ENCODE assay signal across 8 mouse cellular contexts in the genomic region with DNA sequence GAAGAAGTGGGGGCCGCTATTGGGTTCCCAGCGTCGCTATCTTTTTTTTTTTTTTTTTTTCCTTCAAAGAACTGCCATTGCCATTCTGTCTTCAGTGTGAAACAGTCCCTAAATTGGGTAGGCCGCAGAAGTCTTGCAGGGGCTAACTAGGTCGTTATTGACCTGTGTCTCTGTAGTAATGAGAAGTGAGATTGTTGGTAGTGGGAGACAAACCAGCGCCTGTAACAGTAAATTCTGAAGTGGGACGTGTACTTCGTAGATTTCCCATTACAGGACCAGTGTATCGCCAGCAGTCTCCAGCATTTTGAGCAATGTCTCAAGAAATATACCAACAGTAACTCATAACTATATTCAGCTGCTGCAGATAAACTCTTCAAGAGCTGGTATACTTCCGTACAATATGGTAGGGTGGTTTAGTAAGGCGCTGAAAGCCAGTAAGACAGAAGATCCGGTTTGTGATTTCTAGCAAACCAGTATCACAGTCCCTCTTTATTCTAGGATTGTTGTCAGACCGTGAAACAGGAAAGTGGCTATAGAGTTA. TPM values are rescaled to one million over a fixed set of nuclear protein-coding genes. Genes with fewer than 3 reads are reported as not detected.
DNase-seq lines count a peak whose midpoint lies in the region; ATAC-seq and TF ChIP-seq lines count a peak whose summit lies in the region.

No protein-coding gene starts in this region.

- peak overlapping the region; percentile 99 for H3K4me3 ChIP-seq in lung, embryonic 15.5 days
- H3K4me3 ChIP-seq in bone marrow macrophage, adult 2 months (ENCODE audit: insufficient read depth, low read length): peak overlapping the region; percentile 99
- H3K4me3 ChIP-seq in hindbrain, embryonic 11.5 days (ENCODE audit: low read depth, low read length): peak overlapping the region; percentile 100
- H3K4me3 ChIP-seq in midbrain, embryonic 13.5 days (replicated peaks): peak overlapping the region; percentile 100

- no peaks in the 10 kb centered on the region for H3K27me3 ChIP-seq in lung, embryonic 15.5 days
- H3K27me3 ChIP-seq in hindbrain, embryonic 11.5 days (ENCODE audit: control insufficient read depth, insufficient read depth, low read length): no peaks in the 10 kb centered on the region
- H3K27me3 ChIP-seq in midbrain, embryonic 13.5 days: no peaks in the 10 kb centered on the region

- peak overlapping the region; percentile 100 for H3K9ac ChIP-seq in lung, embryonic 15.5 days
- H3K9ac ChIP-seq in hindbrain, embryonic 11.5 days (ENCODE audit: low read depth, low read length): peak overlapping the region; percentile 98
- H3K9ac ChIP-seq in midbrain, embryonic 13.5 days (replicated peaks): peak overlapping the region; percentile 99

- ATAC-seq in lung, embryonic 15.5 days (ENCODE audit: borderline replicate concordance, extremely low read depth, low FRiP score, low TSS enrichment): no peak; the same call in 1 of the 2 replicates
- ATAC-seq in hindbrain, embryonic 11.5 days (ENCODE audit: low FRiP score): no peak
- ATAC-seq in midbrain, embryonic 13.5 days: no peak; the same call in none of the 2 replicates

- DNase-seq in lung, postnatal 36 days: no peak
- no peak for DNase-seq in hindbrain, embryonic 11.5 days (ENCODE audit: low spot score)
- no peak for DNase-seq in right cerebral cortex, postnatal 36 days (ENCODE audit: low spot score in 2 of 2)
- no peak for DNase-seq in gastrocnemius, postnatal 14 days
- DNase-seq in frontal cortex, postnatal 14 days (ENCODE audit: low spot score in 2 of 2): no peak

- no peaks in the 10 kb centered on the region for H3K9me3 ChIP-seq in lung, embryonic 15.5 days
- H3K9me3 ChIP-seq in hindbrain, embryonic 11.5 days (ENCODE audit: control insufficient read depth, low read length): no peaks in the 10 kb centered on the region
- H3K9me3 ChIP-seq in midbrain, embryonic 13.5 days: no peaks in the 10 kb centered on the region

- no peak for TF ChIP-seq CTCF in bone marrow macrophage, adult 2 months (IDR thresholded peaks at IDR 0.05; ENCODE audit: low read depth, low read length)

- no peak for TF ChIP-seq POLR2A in bone marrow macrophage, adult 2 months (IDR thresholded peaks at IDR 0.05; ENCODE audit: borderline replicate concordance, low read depth, low read length)

- peaks cover 18% of the 10 kb centered on the region for H3K36me3 ChIP-seq in lung, embryonic 15.5 days
- H3K36me3 ChIP-seq in hindbrain, embryonic 11.5 days (ENCODE audit: control insufficient read depth, insufficient read depth, low read length): no peaks in the 10 kb centered on the region
- H3K36me3 ChIP-seq in midbrain, embryonic 13.5 days: peaks cover 12% of the 10 kb centered on the region

- H3K4me2 ChIP-seq in lung, embryonic 15.5 days: peak overlapping the region; percentile 71
- H3K4me2 ChIP-seq in hindbrain, embryonic 11.5 days (replicated peaks; ENCODE audit: low read depth, low read length): peak overlapping the region; percentile 69
- H3K4me2 ChIP-seq in midbrain, embryonic 13.5 days (replicated peaks): peak overlapping the region; percentile 90

- WGBS in lung, embryonic 15.5 days: 2% methylated on average over 13 of the region's 13 CpGs
- WGBS in hindbrain, embryonic 11.5 days: 5% methylated on average over 13 of the region's 13 CpGs
- 3% methylated on average over 13 of the region's 13 CpGs for WGBS in midbrain, embryonic 13.5 days

- peak overlapping the region; percentile 83; the same call in 1 of the 2 replicates for H3K27ac ChIP-seq in lung, embryonic 15.5 days
- H3K27ac ChIP-seq in bone marrow macrophage, adult 2 months (ENCODE audit: insufficient read depth, low read depth, low read length): peak overlapping the region; percentile 84; the same call in 1 of the 2 replicates
- H3K27ac ChIP-seq in hindbrain, embryonic 11.5 days (ENCODE audit: low read depth, low read length): no peak overlapping the region
- peak overlapping the region; percentile 90 for H3K27ac ChIP-seq in midbrain, embryonic 13.5 days

- intact Hi-C loops in gastrocnemius, postnatal 14 days (cut with DNase I; ENCODE audit: low total_unique reads): no loop called here

- H3K4me1 ChIP-seq in lung, embryonic 15.5 days: peaks cover 8% of the 10 kb centered on the region
- H3K4me1 ChIP-seq in bone marrow macrophage, adult 2 months (ENCODE audit: control insufficient read depth, insufficient read depth, low read length): peaks cover 7% of the 10 kb centered on the region; the same call in 1 of the 2 replicates
- H3K4me1 ChIP-seq in hindbrain, embryonic 11.5 days (replicated peaks; ENCODE audit: control insufficient read depth, insufficient read depth, low read length): no peaks in the 10 kb centered on the region
- H3K4me1 ChIP-seq in midbrain, embryonic 13.5 days (replicated peaks): peaks cover 34% of the 10 kb centered on the region

RNA-seq across cellular contexts. Expression of gene Ssb, which starts 0.8 kb away (rescaled TPM):
- polyA plus RNA-seq in lung, embryonic 15.5 days (2015; fragmentation: Nextera tagmentation; extraction: Ambion mirVana): 296 TPM in 2 replicates
- polyA plus RNA-seq in bone marrow macrophage, adult 2 months (2012; ENCODE audit: insufficient read depth, insufficient read length, missing spikeins): 211 and 236 TPM in 2 replicates
- polyA plus RNA-seq in hindbrain, embryonic 11.5 days (2014; fragmentation: Nextera tagmentation; extraction: Ambion mirVana): 408 and 410 TPM in 2 replicates
- polyA plus RNA-seq in midbrain, embryonic 13.5 days (2015; fragmentation: Nextera tagmentation; extraction: Ambion mirVana): 370 and 407 TPM in 2 replicates
- 10 to 100 TPM; 67.5 to 78.6 TPM for total RNA-seq in gastrocnemius, postnatal 14 days (2021)

RNA-seq across cellular contexts. Expression of gene Mettl5, which starts 23.2 kb away (rescaled TPM):
- 34.7 and 36.5 TPM in 2 replicates for polyA plus RNA-seq in lung, embryonic 15.5 days (2015; fragmentation: Nextera tagmentation; extraction: Ambion mirVana)
- polyA plus RNA-seq in bone marrow macrophage, adult 2 months (2012; ENCODE audit: insufficient read depth, insufficient read length, missing spikeins): 19.4 and 20.0 TPM in 2 replicates
- polyA plus RNA-seq in hindbrain, embryonic 11.5 days (2014; fragmentation: Nextera tagmentation; extraction: Ambion mirVana): 41.6 and 41.7 TPM in 2 replicates
- 33.2 and 35.1 TPM in 2 replicates for polyA plus RNA-seq in midbrain, embryonic 13.5 days (2015; fragmentation: Nextera tagmentation; extraction: Ambion mirVana)
- 10 to 100 TPM; 18.0 to 19.2 TPM for total RNA-seq in gastrocnemius, postnatal 14 days (2021)

RNA-seq across cellular contexts. Expression of gene Ubr3, which starts 34.9 kb away (rescaled TPM):
- polyA plus RNA-seq in lung, embryonic 15.5 days (2015; fragmentation: Nextera tagmentation; extraction: Ambion mirVana): 10.8 and 13.3 TPM in 2 replicates
- polyA plus RNA-seq in bone marrow macrophage, adult 2 months (2012; ENCODE audit: insufficient read depth, insufficient read length, missing spikeins): 38.7 and 40.5 TPM in 2 replicates
- polyA plus RNA-seq in hindbrain, embryonic 11.5 days (2014; fragmentation: Nextera tagmentation; extraction: Ambion mirVana): 16.9 and 18.2 TPM in 2 replicates
- polyA plus RNA-seq in midbrain, embryonic 13.5 days (2015; fragmentation: Nextera tagmentation; extraction: Ambion mirVana): 20.6 and 21.4 TPM in 2 replicates
- total RNA-seq in gastrocnemius, postnatal 14 days (2021): 100 to 1,000 TPM; 108 to 118 TPM

RNA-seq across cellular contexts. Expression of gene Klhl23, which starts 40.4 kb away (rescaled TPM):
- polyA plus RNA-seq in lung, embryonic 15.5 days (2015; fragmentation: Nextera tagmentation; extraction: Ambion mirVana): 36.4 and 38.6 TPM in 2 replicates
- polyA plus RNA-seq in bone marrow macrophage, adult 2 months (2012; ENCODE audit: insufficient read depth, insufficient read length, missing spikeins): 0.23 and 0.39 TPM in 2 replicates
- polyA plus RNA-seq in hindbrain, embryonic 11.5 days (2014; fragmentation: Nextera tagmentation; extraction: Ambion mirVana): 29.1 and 39.0 TPM in 2 replicates
- 59.8 and 60.0 TPM in 2 replicates for polyA plus RNA-seq in midbrain, embryonic 13.5 days (2015; fragmentation: Nextera tagmentation; extraction: Ambion mirVana)
- 10 to 100 TPM; 16.4 to 18.4 TPM for total RNA-seq in gastrocnemius, postnatal 14 days (2021)
